Mouse (Mus musculus) retina, postnatal 7 days (tissue): Measurements from ENCODE around the gene Zfp59.
"Not testable (repeated sequence)": the region's sequence is repeated elsewhere in the genome, so short reads cannot be mapped to it uniquely, and the experiment has no call there.

Experiments
- DNase-seq: peaks from one replicate; pipeline ENCODE4 v3.0.0-alpha.2; 2012; ENCODE audit warnings: low read depth, low spot score

Zfp59 gene

GRCm38 (mm10) chr7:27838323-27839249, at the start of gene Zfp59:
TSS of gene Zfp59 (plus strand) at chr7:27838607.
- peak; percentile 82 for DNase-seq

DNA sequence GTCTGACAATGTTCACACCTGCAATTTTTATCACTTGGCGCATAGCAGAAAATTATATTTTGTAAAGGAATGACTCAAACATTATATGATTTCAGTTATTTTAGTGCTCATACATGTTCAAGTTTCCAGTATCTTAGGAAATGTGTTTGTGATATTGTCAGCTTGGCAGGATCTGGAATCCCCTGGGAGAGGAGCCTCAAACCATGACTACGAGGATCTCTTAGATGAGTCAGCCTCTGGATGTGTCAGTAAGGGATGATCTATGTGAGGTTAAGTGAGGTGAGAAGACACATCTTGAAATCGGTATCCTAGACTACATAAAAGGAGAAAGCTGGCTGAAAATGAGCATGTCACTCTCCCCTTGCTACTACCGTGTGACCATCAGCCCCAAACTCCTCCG, 49.1 kb upstream of the Zfp59 start:
- no peak for DNase-seq

DNA sequence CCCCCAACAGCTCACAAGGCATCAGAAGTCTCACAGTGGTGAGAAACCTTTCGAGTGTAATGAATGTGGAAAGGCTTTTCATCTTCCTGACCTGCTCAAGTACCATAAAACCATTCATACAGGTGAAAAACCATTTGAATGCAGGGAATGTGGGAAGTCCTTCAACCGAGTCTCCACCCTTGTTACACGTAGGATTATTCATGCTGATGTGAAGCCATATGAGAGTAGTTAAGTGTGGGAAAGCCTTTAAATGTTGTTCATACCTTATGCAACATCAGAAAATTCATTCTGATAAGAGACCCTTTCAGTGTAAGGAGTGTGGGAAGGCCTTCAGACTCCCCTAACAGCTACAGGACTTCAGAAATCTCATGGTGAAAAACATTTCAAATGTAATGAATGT, 44.5 kb upstream of the Zfp59 start:
- not testable (repeated sequence) for DNase-seq

- no peak for DNase-seq
Measured at GRCm38 (mm10) chr7:27794566-27794965, 43.8 kb upstream of the Zfp59 start.

GRCm38 (mm10) chr7:27797906-27798811, 40.2 kb upstream of the Zfp59 start:
- no peak for DNase-seq

- no peak for DNase-seq
Measured at GRCm38 (mm10) chr7:27801137-27801536, 37.3 kb upstream of the Zfp59 start.

DNA sequence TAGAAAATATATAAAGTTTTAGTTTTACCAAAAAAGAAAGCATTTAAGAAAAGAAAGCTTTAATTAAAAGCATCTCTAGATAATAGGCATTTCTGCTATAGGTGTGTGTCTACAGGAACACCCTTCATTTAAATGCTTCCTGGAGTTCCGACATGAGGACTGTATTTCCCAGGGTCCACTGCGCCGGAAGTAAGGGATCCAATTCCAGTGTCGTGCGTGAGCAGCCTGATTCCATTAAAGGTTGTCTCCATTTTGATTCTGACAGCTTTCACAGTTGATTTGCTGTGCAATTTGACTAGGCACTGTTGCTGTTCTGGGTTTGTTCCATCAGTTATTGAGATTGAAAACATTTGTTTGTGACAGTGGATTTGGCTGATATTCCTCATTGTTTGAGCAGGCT, 35.4 kb upstream of the Zfp59 start:
- no peak for DNase-seq

DNA sequence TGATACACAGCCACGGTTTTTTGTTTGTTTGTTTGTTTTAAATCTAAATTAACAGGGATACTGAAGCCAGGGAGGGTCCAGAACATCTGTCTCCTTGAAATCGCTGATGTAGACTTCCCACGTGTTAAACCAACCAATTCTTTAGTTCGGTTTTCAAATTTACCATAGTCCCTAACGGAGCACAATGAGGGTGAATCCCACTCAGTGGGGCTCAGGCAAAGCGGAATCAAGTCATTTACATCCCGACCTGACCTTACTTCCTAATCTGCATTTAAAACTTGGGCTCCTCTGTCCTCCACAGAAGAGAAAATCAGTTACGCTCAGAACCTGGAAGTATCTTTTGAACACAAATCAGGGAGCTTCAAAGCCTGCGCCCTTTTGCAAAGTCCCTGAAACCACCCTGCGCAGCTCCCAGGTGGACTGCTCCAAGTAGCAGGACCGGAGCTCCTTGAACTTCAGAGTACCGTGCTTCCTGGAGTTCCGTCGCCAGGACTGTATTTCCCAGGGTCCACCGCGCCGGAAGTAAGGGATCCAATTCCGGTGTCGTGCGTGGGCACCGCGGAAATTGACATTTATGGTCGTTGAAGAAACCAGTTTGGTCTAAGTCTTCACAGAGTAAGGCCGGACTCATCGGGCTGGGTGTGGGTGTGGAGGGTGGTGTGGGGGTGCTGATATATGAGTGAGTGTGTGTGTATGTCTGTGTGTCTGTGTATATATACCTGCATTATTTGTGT, 33.9 kb upstream of the Zfp59 start:
- peak; percentile 65 for DNase-seq

GRCm38 (mm10) chr7:27806896-27807295, 31.5 kb upstream of the Zfp59 start, which contains the start of gene Zfp626:
TSS of gene Zfp626 (plus strand) at chr7:27807196.
- not testable (repeated sequence) for DNase-seq

GRCm38 (mm10) chr7:27807305-27807704, 31.1 kb upstream of the Zfp59 start:
- not testable (repeated sequence) for DNase-seq

DNA sequence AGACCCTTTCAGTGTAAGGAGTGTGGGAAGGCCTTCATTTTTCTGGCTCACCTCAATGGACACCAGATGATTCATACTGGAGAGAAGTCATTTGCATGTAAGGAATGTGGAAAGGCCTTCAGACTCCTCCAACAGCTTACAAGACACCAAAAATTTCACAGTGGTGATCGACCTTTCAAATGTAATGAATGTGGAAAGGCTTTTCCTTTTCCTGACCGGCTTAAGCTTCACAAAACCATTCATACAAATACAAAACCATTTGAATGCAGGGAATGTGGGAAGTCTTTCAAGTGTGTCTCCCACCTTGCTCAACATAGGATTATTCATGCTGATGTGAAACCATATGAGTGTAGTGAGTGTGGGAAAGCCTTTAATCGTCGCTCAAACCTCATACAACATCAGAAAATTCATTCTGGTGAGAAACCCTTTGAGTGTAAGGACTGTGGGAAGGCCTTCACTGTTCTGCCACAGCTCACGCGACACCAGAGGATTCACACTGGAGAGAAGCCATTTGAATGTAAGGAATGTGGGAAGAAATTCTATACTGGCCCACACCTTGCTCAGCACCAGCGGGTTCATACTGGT, 19.8 kb upstream of the Zfp59 start:
- no peak for DNase-seq

DNA sequence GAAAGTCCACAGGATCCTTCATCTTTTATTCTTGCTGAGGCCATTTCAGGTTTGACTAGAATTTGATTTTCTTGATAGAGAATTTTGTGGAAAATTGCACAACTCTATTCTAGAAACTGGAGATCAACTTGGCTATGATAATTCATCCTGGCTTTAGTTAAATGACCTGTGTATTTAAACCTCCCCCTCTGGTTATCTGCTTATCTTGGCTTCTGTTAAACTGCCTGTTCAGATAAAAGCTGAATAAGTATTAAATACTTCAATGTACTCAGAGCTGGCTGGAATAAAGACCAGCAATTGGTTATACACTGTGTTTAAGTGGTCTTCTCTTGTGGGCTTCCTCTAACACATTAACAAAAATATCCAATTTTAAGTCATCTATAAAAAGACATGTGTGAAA, 15.8 kb upstream of the Zfp59 start:
- DNase-seq: no peak

DNA sequence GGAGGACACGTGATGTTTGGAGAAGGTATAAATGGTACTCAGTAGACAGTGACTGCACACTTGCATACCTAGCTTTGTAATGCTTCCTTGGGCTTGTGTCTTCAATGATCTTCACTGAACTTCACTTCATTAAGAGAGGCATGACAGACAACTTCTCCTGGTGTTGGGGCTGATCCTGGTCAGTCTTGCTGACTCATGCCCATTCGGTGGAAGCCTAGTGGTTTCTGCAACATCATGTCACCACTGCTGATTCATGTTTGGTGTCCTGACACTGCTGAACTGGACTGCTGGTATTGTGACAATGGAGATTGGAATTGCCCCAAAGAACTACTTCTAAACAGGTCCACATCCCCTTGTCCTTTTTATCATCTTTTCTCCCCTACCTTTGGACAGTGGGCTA, 4.3 kb upstream of the Zfp59 start:
- no peak for DNase-seq

- DNase-seq: no peak
Measured at GRCm38 (mm10) chr7:27837896-27838295, 511 bp upstream of the Zfp59 start.

GRCm38 (mm10) chr7:27839596-27839995, 1.2 kb downstream of the Zfp59 start:
- no peak for DNase-seq

GRCm38 (mm10) chr7:27840104-27840503, 1.7 kb downstream of the Zfp59 start:
- no peak for DNase-seq

- no peak for DNase-seq
Measured at GRCm38 (mm10) chr7:27857227-27857626, 18.8 kb downstream of the Zfp59 start, which contains the start of gene Zfp607a. TSS of gene Zfp607a (plus strand) at chr7:27857527.

DNA sequence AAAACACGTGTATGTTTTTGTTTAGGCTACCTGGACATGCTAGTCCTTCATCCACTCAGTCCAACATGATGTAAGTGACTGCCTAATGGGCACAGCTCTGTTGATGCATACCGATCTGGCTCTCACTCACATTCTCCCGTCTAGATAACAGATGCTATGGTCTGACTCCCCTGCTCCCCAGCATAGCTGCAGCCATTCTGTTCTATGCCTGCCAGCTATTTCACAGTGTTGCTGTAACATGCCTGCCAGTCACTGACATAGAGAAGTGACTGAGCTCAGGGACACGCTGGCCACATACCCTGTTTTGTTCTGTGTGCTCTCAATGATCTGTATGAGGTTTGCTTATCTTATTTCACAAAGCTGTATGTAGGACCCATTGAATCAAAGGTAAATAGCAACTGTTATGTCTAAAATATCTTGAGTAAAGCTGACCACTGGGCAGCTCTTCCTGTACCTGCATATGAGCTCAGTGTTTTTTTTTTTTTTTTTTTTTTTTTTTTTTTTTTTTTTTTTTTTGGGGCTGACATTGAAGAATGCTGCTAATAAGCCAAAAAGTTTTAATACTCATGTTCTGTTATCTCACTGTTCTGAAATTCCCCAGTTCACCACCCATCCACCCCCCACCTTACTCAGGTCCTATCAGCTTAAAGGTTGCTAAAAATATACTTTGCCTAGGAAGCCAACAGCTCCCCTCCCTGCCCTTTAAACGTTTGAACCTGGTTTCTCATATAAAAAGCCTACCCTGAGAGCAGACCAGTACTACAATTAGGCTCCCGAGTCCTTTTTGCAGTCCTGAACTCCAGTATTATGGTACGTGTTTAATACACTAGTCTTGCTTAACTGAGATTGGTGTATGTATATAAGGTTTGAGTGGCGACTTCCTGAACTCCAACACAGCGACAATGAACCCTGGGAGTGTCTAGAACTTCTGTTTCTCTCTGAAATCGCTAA, 21.2 kb downstream of the Zfp59 start:
- DNase-seq: no peak

- DNase-seq: peak; percentile 48
Measured at GRCm38 (mm10) chr7:27860396-27861235, 22.2 kb downstream of the Zfp59 start.
